Mouse (Mus musculus) retina, postnatal 1 day (tissue): ENCODE results near the gene Dlx3.

ENCODE experiments used
- DNase-seq: peaks from one replicate; pipeline ENCODE4 v3.0.0-alpha.2; 2012

Gene Dlx3

GRCm38 (mm10) chr11:95088857-95089779 lies 30.8 kb upstream of the Dlx3 start:
- DNase-seq: no peak

GRCm38 (mm10) chr11:95093077-95093476 lies 26.8 kb upstream of the Dlx3 start:
- DNase-seq: no peak

GRCm38 (mm10) chr11:95095596-95095995 lies 24.3 kb upstream of the Dlx3 start:
- no peak for DNase-seq

DNA sequence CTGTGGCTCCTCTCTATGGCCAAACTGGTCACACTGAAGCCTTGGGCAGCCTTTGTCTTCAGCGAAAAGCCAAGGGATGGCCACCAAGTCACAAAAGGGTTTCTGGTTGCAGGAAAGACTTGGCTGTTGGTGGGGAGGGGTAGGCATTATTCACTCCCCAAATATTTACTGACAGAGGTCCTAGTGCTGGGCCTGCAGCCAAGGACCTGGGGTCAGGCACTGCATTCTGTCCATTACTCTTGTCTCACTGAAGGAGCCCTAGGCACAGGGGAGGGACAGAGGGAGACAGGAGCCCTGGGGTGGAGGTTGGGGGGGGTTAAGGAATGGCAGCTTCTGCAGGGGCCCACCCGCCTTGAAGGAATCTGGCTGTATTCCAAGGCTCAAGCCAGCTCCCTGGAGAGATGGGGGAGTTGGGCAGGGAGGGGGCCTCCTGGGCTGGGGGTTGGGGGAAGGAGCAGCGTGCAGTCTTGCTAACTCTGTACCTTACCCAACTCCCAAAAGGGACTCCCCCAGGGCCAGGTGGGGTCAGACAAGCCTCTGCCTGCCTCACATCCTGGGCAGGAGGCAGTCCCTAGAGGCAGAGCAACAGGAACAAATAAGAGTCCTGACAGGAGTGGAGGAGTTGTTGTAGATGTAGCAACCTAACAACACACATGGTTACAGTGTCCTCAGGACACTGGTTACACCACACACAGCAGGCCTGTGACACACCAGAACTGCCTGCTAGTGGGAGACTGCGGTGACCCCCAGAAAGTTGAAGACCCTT lies 23.1 kb upstream of the Dlx3 start:
- DNase-seq: peak; percentile 41

- no peak for DNase-seq
Observed at GRCm38 (mm10) chr11:95097889-95098288, 22.0 kb upstream of the Dlx3 start.

DNA sequence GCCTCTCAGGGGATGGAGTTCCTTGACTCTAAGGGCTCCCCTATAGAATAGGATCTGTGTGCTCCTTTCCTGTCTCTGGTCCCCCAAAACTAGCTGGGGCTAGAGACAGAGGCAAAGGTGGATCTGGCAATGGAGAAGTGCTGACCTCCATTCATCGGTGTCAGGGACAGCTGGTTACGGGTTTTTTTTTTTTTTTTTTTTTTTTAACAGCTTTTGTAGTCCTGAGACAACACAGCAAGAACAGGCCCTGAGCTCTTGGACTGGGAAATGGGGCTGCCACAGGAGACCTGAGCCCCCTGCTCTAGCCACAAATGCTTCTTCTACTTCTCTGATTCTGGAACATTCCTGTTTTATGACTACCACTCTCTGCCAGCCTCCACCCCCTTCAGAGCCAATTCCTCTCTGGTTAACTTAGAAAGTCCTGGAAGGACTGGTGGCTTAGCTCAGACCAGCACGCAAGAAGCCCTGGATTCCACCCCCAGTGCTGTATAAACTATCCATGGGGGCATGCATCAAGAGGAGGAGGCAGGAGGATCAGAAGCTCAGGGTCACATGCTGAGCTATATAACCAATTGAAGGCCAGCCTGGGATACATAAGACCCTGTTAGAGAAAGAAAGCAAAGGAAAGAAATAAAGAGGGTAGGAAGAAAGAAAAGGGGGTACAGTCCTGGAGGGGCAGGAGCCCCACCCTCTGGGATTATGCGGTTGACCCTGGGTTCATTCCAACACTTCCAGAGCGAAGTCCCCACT lies 21.4 kb upstream of the Dlx3 start:
- no peak for DNase-seq

- DNase-seq: peak; percentile 56
Observed at GRCm38 (mm10) chr11:95100393-95100792, 19.5 kb upstream of the Dlx3 start.

- no peak for DNase-seq
Observed at GRCm38 (mm10) chr11:95101071-95101788, 18.7 kb upstream of the Dlx3 start.

DNA sequence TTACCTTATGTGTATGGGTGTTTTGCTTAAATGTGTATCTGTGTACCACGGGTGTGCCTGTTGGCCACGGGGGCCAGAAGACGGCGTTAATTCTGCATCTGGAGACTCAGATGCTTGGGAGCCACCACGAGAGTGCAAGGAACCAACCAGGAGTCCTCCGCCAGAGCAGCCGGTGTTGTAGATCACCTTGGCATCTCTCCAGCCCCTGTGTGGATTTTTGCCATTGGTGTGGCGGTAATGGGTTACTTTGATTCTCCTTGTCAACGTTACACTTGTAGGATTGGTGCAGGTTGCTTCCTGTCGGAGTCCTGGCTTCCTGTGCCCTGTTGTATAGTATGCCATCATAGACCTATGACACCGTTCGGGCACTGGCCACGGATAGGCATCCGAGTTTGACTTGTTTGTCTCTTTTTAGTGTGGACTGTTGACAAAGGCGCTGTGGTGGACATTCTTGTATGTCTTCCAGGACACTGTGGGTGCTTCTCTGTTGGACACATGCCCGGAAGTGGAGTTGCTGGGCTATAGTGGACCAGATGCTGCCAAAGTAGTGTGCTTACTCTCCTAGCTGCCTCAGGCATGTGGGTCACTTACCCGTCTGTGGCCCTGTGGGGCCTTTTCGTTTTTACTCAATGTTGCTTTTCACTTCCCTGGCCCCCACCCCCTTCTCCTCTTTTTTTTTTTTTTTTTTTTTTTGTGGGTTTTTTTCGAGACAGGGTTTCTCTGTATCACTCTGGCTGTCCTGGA lies 17.6 kb upstream of the Dlx3 start:
- no peak for DNase-seq

- no peak for DNase-seq
Observed at GRCm38 (mm10) chr11:95104266-95104665, 15.7 kb upstream of the Dlx3 start.

DNA sequence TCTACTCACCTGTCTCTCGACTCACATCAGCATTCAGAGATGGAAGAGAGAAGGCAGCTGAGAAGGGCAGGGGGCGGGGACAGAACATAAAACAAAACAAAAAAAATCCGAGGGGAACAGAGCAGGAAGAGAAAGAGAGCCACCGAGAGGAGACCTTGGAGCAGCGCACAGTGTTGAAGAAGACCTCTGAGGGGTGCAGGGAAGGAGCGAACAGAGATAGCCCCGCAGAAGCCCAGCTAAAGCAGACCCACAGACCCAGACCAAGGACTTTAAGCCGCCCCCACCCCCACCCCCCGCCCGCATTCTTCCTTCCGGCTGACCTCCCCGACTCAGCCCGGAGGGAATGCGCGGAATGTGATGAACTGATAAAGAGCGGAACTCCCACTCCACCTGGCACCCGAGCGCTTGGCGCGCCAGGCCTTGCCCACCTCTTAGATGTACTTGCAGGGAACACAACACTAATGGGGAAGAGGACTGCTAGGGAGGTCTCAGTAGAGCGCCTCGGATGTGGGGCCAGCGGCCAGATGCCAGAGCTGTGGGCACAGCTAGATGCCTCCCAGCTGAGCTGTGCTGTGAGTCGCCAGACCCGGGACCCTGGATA lies 14.5 kb upstream of the Dlx3 start:
- peak; percentile 69 for DNase-seq

DNA sequence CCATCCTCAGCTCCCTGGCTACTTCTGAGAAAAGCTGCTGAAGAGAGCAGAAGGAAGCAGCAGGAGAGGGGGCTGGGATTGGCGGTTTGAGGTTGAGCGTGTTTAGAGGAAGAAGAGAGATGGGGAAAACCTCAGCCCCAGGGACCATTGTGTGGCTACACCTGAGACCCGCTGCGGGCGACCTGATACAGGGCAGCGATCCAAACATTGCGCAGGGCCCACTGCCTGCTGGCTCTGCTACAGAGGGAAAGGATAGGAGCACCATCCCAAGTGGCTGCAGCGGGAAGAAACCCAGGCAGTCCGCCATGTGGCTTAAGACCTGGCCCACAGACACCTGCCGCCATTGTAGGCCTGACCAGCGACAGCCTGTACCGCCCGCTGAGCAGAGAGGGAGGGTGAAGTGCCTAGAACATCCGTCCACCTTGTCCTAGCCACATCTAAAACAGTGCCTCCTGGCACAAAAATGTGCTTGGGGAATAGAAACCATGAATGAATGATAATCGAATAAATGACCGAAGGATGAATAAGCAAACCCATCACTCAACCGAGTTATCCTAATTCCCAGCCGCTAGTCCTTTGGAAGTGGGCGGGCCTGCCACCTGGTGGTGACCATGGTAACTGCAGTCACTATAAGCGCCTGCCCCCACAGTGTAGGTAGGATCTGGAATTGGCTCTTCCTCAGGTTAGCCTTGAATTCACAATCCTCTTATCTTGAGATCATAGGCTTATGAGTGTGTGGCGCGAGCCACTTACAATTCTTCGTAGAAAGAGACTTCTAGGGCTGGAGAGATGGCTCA lies 13.3 kb upstream of the Dlx3 start:
- DNase-seq: peak; percentile 91

GRCm38 (mm10) chr11:95109000-95109399 lies 10.9 kb upstream of the Dlx3 start:
- no peak for DNase-seq

GRCm38 (mm10) chr11:95110081-95110480 lies 9.8 kb upstream of the Dlx3 start:
- no peak for DNase-seq

DNA sequence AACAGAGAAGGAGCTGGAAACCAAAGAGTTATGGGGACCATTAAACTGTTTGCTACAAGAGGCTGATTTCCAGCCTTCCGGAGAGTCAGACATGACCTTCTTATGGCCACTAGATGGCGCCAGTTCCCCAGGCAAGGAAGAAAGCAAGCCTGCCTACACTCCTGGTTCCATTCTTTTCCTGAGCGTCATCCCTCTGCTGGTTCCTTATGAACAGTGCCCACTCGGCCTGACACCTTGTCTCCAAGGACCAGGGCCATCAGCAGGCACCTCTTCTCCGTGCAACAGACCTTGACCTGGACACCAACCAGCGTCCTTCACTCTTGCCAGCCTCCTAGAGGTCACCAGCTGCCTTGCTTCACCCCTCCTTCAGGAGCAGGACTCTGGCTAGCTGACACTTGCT lies 2.9 kb upstream of the Dlx3 start:
- DNase-seq: peak; percentile 91

DNA sequence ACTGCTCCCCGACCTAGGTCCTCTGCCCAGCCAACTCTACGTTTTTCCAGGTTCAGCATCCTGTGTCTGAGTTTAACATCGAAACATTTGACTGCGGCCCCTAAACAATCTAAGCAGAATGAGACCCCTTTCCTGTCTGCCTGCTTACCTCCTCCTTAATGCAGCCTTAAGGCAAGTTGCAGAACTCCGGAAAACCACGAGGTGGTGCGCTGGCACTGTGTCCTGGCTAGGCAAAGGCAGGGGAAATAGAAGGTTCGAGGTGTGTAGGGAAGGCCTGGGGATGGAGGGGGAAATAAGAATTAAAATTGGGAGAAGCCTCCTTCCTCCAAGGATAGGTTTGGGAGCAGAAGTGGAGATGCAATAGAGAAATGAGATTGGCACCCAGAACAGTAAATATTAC lies 1.4 kb upstream of the Dlx3 start:
- DNase-seq: peak; percentile 82

DNA sequence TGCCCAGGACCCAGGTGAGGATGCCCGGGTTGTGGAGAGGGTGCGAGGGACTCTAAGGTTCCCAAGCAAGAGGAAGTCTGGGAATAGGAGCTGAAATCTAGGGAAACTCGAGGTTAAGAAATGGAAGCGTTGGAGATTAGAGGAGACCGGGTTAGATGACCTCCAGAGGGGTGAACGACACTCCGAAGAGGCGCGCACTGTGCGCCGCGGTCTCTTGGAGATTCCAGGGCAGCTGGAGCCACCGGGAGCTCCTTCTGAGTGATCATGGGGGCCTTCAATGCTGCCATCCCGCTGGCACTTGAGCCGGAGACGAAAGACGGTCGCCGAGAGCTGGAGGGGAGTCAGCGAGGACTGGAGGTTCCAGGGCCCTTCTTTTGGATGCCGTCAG lies 708 bp downstream of the Dlx3 start:
- DNase-seq: no peak

- DNase-seq: no peak
Observed at GRCm38 (mm10) chr11:95121161-95122099, 1.5 kb downstream of the Dlx3 start.

GRCm38 (mm10) chr11:95122100-95122489 lies 2.2 kb downstream of the Dlx3 start:
- no peak for DNase-seq
